Mouse (Mus musculus) intestine, embryonic 15.5 days (tissue): ENCODE results near the gene Dhx32. TPM values are rescaled to one million over a fixed set of nuclear protein-coding genes. Genes with fewer than 3 reads are reported as not detected.
"Not testable (repeated sequence)": the region's sequence is repeated elsewhere in the genome, so short reads cannot be mapped to it uniquely, and the experiment has no call there.

Experiments
- ATAC-seq: fragments of 200-750 bp; cut with Nextera tagmentation; 2 replicates; pipeline ENCODE4 v1.8.0; 2017; ENCODE audit warnings: moderate TSS enrichment, moderate library complexity
- H3K27ac ChIP-seq: fragments of 300-500 bp; sonication (generic); 2 replicates; pipeline ENCODE4 v1.5.1; 2015; ENCODE audit warnings: mild to moderate bottlenecking, inconsistent platforms
- H3K27me3 ChIP-seq: fragments of 300-500 bp; sonication (generic); replicated peaks from 2 replicates; pipeline ENCODE4 v1.6.1; 2015; ENCODE audit warnings: inconsistent platforms
- H3K36me3 ChIP-seq: fragments of 300-500 bp; sonication (generic); 2 replicates; pipeline ENCODE4 v1.6.1; 2015; ENCODE audit warnings: inconsistent platforms
- H3K4me1 ChIP-seq: fragments of 300-500 bp; sonication (generic); replicated peaks from 2 replicates; pipeline ENCODE4 v1.6.1; 2015; ENCODE audit warnings: inconsistent platforms
- H3K4me2 ChIP-seq: fragments of 300-500 bp; sonication (generic); replicated peaks from 2 replicates; pipeline ENCODE4 v1.6.1; 2015; ENCODE audit warnings: mild to moderate bottlenecking, inconsistent platforms
- H3K4me3 ChIP-seq: fragments of 300-500 bp; sonication (generic); replicated peaks from 2 replicates; pipeline ENCODE4 v1.5.1; 2015; ENCODE audit warnings: inconsistent platforms
- H3K9ac ChIP-seq: fragments of 300-500 bp; sonication (generic); 2 replicates; pipeline ENCODE4 v1.6.1; 2015; ENCODE audit warnings: inconsistent platforms
- H3K9me3 ChIP-seq: fragments of 300-500 bp; sonication (generic); 2 replicates; pipeline ENCODE4 v1.6.1; 2016; ENCODE audit warnings: inconsistent platforms
- WGBS: fragments of 180-500 bp; shearing (Covaris S2); methylation state at CpG from one replicate; pipeline ENCODE4 v1.1.7; 2015; 5-methylcytosine and 5-hydroxymethylcytosine counted together
- polyA plus RNA-seq: library from polyadenylated mRNA; unstranded; fragments of >200 nt; fragmentation: Nextera tagmentation; extraction: Ambion mirVana; gene quantifications from 2 replicates; pipeline ENCODE4 v1.2.1, GENCODE M21; 2015

The Dhx32 gene
- polyA plus RNA-seq, 1 experiment from 2014 or later, result 76.2 TPM

DNA sequence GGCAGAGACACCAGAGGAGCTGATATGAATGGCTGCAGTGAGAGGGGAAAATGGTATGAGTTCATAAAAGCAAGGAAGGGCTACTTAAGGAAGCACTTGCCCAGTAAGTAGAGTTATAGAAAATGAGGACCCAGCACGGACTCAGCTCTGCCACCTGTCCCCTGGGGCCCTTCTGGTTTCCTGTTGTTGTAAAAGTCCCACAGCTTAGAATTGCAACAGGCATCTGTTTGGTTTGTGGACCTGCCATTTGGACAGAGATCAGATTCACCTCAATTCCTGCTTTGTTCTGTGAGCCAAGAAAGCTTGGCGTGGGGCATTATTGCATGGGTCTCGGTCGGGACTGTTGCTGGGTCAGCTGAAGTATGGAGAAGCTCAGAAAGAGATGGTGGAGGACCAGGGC, 67.1 kb downstream of the Dhx32 start:
- 88% methylated on average over 4 of the region's 4 CpGs for WGBS
- H3K36me3 ChIP-seq, result peaks cover 39% of the 10 kb centered on the region

DNA sequence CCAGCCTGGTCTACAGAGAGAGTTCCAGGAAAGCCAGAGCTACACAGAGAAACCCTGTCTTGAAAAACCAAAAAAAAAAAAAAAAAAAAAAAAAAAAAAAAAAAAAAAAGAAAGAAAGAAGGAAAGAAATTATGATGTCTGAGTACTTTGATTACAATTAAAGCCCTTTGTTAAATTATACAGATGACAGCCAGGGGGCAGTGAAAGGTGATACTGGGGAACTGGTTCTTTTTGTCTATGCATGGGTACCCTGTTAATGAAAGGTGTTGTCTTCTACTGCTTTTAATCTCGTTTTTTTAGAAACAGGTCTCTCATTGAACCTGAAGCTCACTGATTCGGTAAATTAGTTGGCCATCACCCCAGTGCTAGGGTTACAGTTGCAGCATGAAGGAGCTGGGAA, 75.2 kb downstream of the Dhx32 start:
- Histone ChIP-seq H3K27ac (no peak overlapping the region), H3K9me3 (no peaks in the 10 kb centered on the region), H3K4me1 (0 out of 2 replicates have a peak, but pooled peaks cover 3% of the 10 kb centered on the region), H3K4me2 (no peak overlapping the region), H3K27me3 (no peaks in the 10 kb centered on the region), H3K36me3 (no peaks in the 10 kb centered on the region), H3K9ac (no peak overlapping the region), H3K4me3 (no peak overlapping the region)
- 90% methylated on average over 2 of the region's 2 CpGs for WGBS
- no peak for ATAC-seq

More for the DNA sequence above, 67.1 kb downstream of the Dhx32 start:
- H3K4me1 ChIP-seq, result no peaks in the 10 kb centered on the region
- H3K27ac ChIP-seq, result no peak overlapping the region
- H3K4me2 ChIP-seq, result no peak overlapping the region
- no peaks in the 10 kb centered on the region for H3K27me3 ChIP-seq
- H3K9ac ChIP-seq, result no peak overlapping the region
- H3K4me3 ChIP-seq, result no peak overlapping the region
- no peak for ATAC-seq
- no peaks in the 10 kb centered on the region for H3K9me3 ChIP-seq

DNA sequence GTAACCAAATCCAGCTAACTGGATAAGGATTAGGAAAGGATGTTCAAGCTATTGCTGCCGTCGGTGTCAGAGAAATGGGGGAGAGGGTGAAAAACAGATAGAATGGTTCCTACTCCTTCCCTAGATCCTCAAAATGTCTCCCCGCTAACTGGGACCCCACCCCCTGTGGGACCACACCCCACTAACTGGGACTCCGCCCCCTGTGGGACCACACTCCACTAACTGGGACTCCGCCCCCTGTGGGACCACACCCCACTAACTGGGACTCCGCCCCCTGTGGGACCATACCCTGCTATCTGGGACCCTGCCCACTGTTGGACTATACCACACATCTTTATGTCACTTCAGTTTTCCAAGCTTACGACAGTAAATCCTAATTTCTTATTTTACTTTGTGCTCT, 78.6 kb downstream of the Dhx32 start:
- Histone ChIP-seq H3K9me3 (no peaks in the 10 kb centered on the region), H3K27me3 (no peaks in the 10 kb centered on the region), H3K9ac (no peak overlapping the region), H3K4me2 (no peak overlapping the region), H3K4me3 (no peak overlapping the region), H3K36me3 (no peaks in the 10 kb centered on the region), H3K4me1 (0 out of 2 replicates have a peak, but pooled peaks cover 3% of the 10 kb centered on the region), H3K27ac (no peak overlapping the region)
- WGBS, result 91% methylated on average over 7 of the region's 7 CpGs
- no peak for ATAC-seq

DNA sequence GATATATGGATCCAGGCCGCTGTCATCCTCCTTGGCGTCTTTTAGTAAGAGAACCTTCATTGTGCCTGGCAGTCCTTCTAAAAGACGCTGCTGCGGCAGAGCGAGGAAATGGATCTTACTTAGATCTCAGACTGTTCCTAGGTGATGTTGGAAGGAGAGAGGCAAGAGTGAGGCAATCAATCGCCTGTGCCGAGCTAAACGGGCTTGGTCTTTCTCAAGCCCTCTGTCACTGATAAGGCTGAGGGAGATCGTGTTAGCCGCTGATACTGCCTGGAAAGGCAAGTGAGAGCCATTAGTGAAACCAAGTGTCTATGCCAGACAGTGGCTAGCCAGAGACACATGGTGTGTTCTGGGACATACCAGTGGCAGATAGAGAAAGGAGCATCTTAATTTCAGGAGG, 80.2 kb downstream of the Dhx32 start:
- 72% methylated on average over 10 of the region's 10 CpGs for WGBS
- Histone ChIP-seq H3K9ac (no peak overlapping the region), H3K36me3 (no peaks in the 10 kb centered on the region), H3K27me3 (no peaks in the 10 kb centered on the region), H3K4me2 (no peak overlapping the region), H3K4me3 (no peak overlapping the region), H3K9me3 (no peaks in the 10 kb centered on the region), H3K4me1 (no peaks in the 10 kb centered on the region), H3K27ac (no peak overlapping the region)
- peak; percentile 78; the same call in 1 of the 2 replicates for ATAC-seq

- Histone ChIP-seq H3K27me3 (no peaks in the 10 kb centered on the region), H3K4me2 (no peak overlapping the region), H3K27ac (no peak overlapping the region), H3K36me3 (no peaks in the 10 kb centered on the region), H3K9me3 (no peaks in the 10 kb centered on the region), H3K9ac (no peak overlapping the region), H3K4me3 (no peak overlapping the region), H3K4me1 (no peaks in the 10 kb centered on the region)
- no peak for ATAC-seq
- WGBS, result 95% methylated on average over 7 of the region's 7 CpGs
Measured at GRCm38 (mm10) chr7:133701366-133701765, 81.2 kb downstream of the Dhx32 start.

- H3K27me3 ChIP-seq, result no peaks in the 10 kb centered on the region
- H3K9me3 ChIP-seq, result no peaks in the 10 kb centered on the region
- H3K36me3 ChIP-seq, result no peaks in the 10 kb centered on the region
- WGBS, result 79% methylated on average over 4 of the region's 4 CpGs
- no peak overlapping the region for H3K4me3 ChIP-seq
- no peak overlapping the region for H3K4me2 ChIP-seq
- ATAC-seq, result no peak
- no peak overlapping the region for H3K9ac ChIP-seq
- no peaks in the 10 kb centered on the region for H3K4me1 ChIP-seq
- no peak overlapping the region for H3K27ac ChIP-seq
Measured at GRCm38 (mm10) chr7:133699885-133700284, 82.6 kb downstream of the Dhx32 start.

DNA sequence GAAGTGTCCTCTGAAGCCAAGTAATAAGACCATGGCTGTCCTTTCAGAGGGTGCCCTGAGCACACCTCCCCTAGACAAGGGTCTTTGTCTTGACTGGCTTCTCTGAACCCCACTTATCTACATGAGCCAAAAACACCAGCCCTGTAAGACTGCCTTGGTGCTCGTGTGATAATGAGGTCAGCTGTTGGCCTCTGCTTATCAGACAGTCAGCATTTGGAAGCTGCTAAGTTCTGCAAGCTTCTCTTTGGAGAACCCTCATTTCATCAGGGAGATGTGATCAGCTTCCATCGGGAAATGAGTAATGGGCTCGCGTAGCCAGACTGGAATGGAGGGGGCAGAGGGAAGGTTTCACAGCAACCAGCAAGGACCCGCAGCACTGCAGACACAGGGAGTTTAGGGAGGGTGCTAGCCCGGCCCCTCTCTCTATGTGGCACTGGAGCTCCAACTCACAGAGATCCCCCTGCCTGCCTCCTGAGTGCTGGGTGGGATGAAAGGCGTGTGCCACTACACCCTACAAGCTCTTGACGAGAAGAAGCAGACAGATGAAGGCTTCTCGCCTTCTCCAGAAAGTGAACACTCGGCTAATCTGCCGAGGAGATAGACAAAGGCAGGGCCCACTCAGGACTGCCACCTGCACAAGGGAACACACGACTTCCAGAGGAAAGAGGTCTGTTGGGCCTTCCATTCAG, 84.4 kb downstream of the Dhx32 start:
- peak; percentile 55; the same call in 1 of the 2 replicates for ATAC-seq
- no peaks in the 10 kb centered on the region for H3K27me3 ChIP-seq
- H3K9me3 ChIP-seq, result no peaks in the 10 kb centered on the region
- no peak overlapping the region for H3K9ac ChIP-seq
- H3K27ac ChIP-seq, result no peak overlapping the region
- no peak overlapping the region for H3K4me3 ChIP-seq
- no peaks in the 10 kb centered on the region for H3K36me3 ChIP-seq
- H3K4me1 ChIP-seq, result no peaks in the 10 kb centered on the region
- H3K4me2 ChIP-seq, result no peak overlapping the region
- WGBS, result 81% methylated on average over 12 of the region's 12 CpGs

DNA sequence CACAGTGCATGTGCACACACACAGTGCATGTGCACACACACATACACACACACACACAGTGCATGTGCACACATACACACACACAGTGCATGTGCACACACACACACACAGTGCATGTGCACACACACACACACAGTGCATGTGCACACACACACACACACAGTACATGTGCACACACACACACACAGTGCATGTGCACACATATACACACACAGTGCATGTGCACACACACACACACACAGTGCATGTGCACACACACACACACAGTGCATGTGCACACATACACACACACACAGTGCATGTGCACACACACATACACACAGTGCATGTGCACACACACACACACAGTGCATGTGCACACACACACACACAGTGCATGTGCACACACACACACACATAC, 96.9 kb downstream of the Dhx32 start:
- H3K27ac ChIP-seq, H3K9ac ChIP-seq, H3K27me3 ChIP-seq, H3K4me3 ChIP-seq, H3K9me3 ChIP-seq, H3K4me1 ChIP-seq, H3K4me2 ChIP-seq, ATAC-seq: not testable (repeated sequence)
- H3K36me3 ChIP-seq, result peaks cover 18% of the 10 kb centered on the region

DNA sequence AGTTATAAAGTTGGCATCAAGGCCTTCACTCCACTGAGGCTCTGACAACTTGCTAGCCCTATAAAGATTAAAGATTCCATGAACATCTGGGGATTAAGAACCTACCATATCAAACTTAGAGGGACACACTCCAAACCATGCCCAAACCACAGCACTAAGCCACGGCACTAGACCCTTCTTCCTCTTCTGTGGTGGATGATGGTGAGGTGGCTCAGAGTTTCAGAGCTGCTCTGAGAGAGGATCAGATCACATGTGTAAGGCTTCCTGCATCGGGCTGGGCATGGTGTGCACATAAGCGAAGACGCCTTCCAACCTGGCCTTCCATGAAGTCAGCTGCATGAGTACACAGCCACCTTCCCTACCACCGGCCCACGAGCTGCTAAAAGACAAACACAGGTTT, 97.8 kb downstream of the Dhx32 start:
- Histone ChIP-seq H3K9me3 (no peaks in the 10 kb centered on the region), H3K4me3 (no peak overlapping the region), H3K4me1 (no peaks in the 10 kb centered on the region), H3K36me3 (peaks cover 13% of the 10 kb centered on the region), H3K9ac (no peak overlapping the region), H3K27me3 (no peaks in the 10 kb centered on the region), H3K27ac (no peak overlapping the region), H3K4me2 (no peak overlapping the region)
- WGBS, result 94% methylated on average over 6 of the region's 6 CpGs
- ATAC-seq, result no peak

- H3K9ac ChIP-seq, result no peak overlapping the region
- H3K4me1 ChIP-seq, result no peaks in the 10 kb centered on the region
- no peak for ATAC-seq
- no peak overlapping the region for H3K27ac ChIP-seq
- peaks cover 7% of the 10 kb centered on the region; the same call in 1 of the 2 replicates for H3K36me3 ChIP-seq
- H3K4me3 ChIP-seq, result no peak overlapping the region
- no peak overlapping the region for H3K4me2 ChIP-seq
- WGBS, result 84% methylated on average over 5 of the region's 5 CpGs
- no peaks in the 10 kb centered on the region for H3K9me3 ChIP-seq
- no peaks in the 10 kb centered on the region for H3K27me3 ChIP-seq
Measured at GRCm38 (mm10) chr7:133684110-133684509, 98.4 kb downstream of the Dhx32 start.

DNA sequence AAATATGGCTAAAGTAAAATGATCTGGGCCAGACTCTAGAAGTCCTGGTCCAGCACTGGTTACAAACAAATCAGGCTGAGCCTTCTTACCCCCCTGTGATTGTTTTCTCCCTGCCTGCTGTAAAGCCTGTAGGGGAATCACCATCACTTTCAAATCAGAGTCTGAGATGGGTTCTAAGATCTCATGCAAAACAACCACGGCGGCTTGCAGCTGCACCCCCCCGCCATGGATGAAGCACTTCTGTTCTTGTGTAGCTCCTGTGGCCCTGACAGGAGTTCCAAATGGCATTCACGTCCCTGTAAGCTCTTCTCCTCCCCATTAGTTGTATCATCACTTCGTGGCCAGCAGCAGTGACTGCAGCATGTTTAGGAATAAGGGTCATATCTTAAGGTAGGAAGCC, 98.9 kb downstream of the Dhx32 start:
- H3K4me1 ChIP-seq, result no peaks in the 10 kb centered on the region
- H3K36me3 ChIP-seq, result peaks cover 6% of the 10 kb centered on the region; the same call in 1 of the 2 replicates
- no peak overlapping the region for H3K4me3 ChIP-seq
- no peak overlapping the region for H3K27ac ChIP-seq
- no peak overlapping the region for H3K4me2 ChIP-seq
- H3K9me3 ChIP-seq, result no peaks in the 10 kb centered on the region
- H3K27me3 ChIP-seq, result no peaks in the 10 kb centered on the region
- ATAC-seq, result no peak
- 81% methylated on average over 5 of the region's 5 CpGs for WGBS
- H3K9ac ChIP-seq, result no peak overlapping the region

- Histone ChIP-seq H3K4me1 (no peaks in the 10 kb centered on the region), H3K4me3 (no peak within 1 kb of the TSS), H3K27ac (no peak within 1 kb of the TSS), H3K4me2 (no peak within 1 kb of the TSS), H3K27me3 (no peaks in the 10 kb centered on the region), H3K9me3 (no peaks in the 10 kb centered on the region), H3K36me3 (no peaks in the 10 kb centered on the region), H3K9ac (no peak within 1 kb of the TSS)
- ATAC-seq, result no peak
- WGBS, result 63% methylated on average over 3 of the region's 3 CpGs
Measured at GRCm38 (mm10) chr7:133679961-133680360, 102.6 kb downstream of the Dhx32 start, which contains the start of gene Mmp21. Mmp21 (minus strand) TSS chr7:133680061.

DNA sequence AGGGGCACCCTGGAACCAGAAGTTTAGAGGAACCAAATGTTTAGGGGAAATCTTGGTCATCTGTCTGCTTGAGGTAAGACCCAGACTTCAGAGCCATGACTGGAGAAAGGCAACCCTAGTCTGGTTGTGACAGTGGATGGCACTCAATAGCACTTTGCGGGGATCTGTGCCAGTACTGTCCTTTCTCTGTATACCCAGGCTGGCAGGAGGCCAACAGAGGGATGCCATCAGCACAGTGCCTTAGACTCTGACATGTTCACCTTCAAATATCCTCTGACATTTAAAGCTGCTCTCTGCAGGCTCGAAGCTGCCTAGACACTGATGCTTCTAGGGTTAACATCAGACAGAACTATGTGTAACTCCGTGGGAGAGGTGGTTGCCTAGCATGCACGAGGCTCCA, 103.1 kb downstream of the Dhx32 start:
- H3K27me3 ChIP-seq, result no peaks in the 10 kb centered on the region
- no peaks in the 10 kb centered on the region for H3K36me3 ChIP-seq

More for the DNA sequence above, 103.1 kb downstream of the Dhx32 start:
- ATAC-seq, result no peak
- H3K4me3 ChIP-seq, result no peak overlapping the region
- H3K9me3 ChIP-seq, result no peaks in the 10 kb centered on the region
- no peak overlapping the region for H3K4me2 ChIP-seq
- H3K9ac ChIP-seq, result no peak overlapping the region
- no peaks in the 10 kb centered on the region for H3K4me1 ChIP-seq
- 59% methylated on average over 4 of the region's 4 CpGs for WGBS
- no peak overlapping the region for H3K27ac ChIP-seq
